ENCODE assay signal across 9 mouse cellular contexts in genomic region chr11:94563821-94564220, GRCm38 (mm10). TPM values are rescaled to one million over a fixed set of nuclear protein-coding genes. Genes with fewer than 3 reads are reported as not detected.
DNase-seq lines count a peak whose midpoint lies in the region; ATAC-seq and TF ChIP-seq lines count a peak whose summit lies in the region.
"Had no signal": no experiment of that assay in that cellular context is flagged by ENCODE, and none has a peak within 500 bp of the region (broad histone marks: within the 10 kb centered on the region; RNA-seq: fewer than 3 reads in every experiment).

No protein-coding gene starts in this region.

- 57% methylated on average over 5 of the region's 5 CpGs for WGBS in kidney, embryonic 16.5 days
- 36% methylated on average over 5 of the region's 5 CpGs for WGBS in hindbrain, postnatal 0 days
- 56% methylated on average over 5 of the region's 5 CpGs for WGBS in midbrain, embryonic 13.5 days

- no peak overlapping the region for H3K4me3 ChIP-seq in kidney, embryonic 16.5 days (ENCODE audit: low read length)
- H3K4me3 ChIP-seq in hindbrain, postnatal 0 days (ENCODE audit: low read length) = no peak overlapping the region
- no peak overlapping the region for H3K4me3 ChIP-seq in midbrain, embryonic 13.5 days (replicated peaks)

- TF ChIP-seq CTCF in hindbrain, postnatal 0 days (IDR thresholded peaks at IDR 0.05; ENCODE audit: low read depth) = no peak

- no peak for DNase-seq in kidney, adult 18-20 months
- DNase-seq in fibroblast of lung, adult 2 months (ENCODE audit: low read depth) = peak; percentile 63
- DNase-seq in hindbrain, postnatal 0 days (ENCODE audit: low spot score) = no peak
- no peak for DNase-seq in cerebellum, postnatal 36 days
- no peak for DNase-seq in embryo, embryonic 10 days (ENCODE audit: low spot score)
- DNase-seq in urinary bladder, adult 18-20 months (ENCODE audit: low spot score in 2 of 2) = no peak
- DNase-seq: cerebellum, adult 11 months had no signal

- peaks cover 14% of the 10 kb centered on the region for H3K4me1 ChIP-seq in kidney, embryonic 16.5 days (ENCODE audit: insufficient read depth, low read length)
- peaks cover 8% of the 10 kb centered on the region for H3K4me1 ChIP-seq in hindbrain, postnatal 0 days (ENCODE audit: insufficient read depth, low read length)
- H3K4me1 ChIP-seq in midbrain, embryonic 13.5 days (replicated peaks) = peaks cover 13% of the 10 kb centered on the region

- peaks cover 10% of the 10 kb centered on the region; the same call in 1 of the 2 replicates for H3K27me3 ChIP-seq in kidney, embryonic 16.5 days (ENCODE audit: insufficient read depth, low read length)
- H3K27me3 ChIP-seq in hindbrain, postnatal 0 days (ENCODE audit: insufficient read depth, low read length) = 0 out of 2 replicates have a peak, but pooled peaks cover 6% of the 10 kb centered on the region
- peaks cover 34% of the 10 kb centered on the region for H3K27me3 ChIP-seq in midbrain, embryonic 13.5 days

- no peaks in the 10 kb centered on the region for H3K9me3 ChIP-seq in kidney, embryonic 16.5 days (ENCODE audit: low read length)
- H3K9me3 ChIP-seq in hindbrain, postnatal 0 days (ENCODE audit: low read length) = no peaks in the 10 kb centered on the region
- H3K9me3 ChIP-seq in midbrain, embryonic 13.5 days = no peaks in the 10 kb centered on the region

- peak overlapping the region; percentile 36 for H3K9ac ChIP-seq in kidney, embryonic 16.5 days (replicated peaks; ENCODE audit: low read length)
- H3K9ac ChIP-seq in hindbrain, postnatal 0 days (replicated peaks; ENCODE audit: low read length) = no peak overlapping the region
- no peak overlapping the region for H3K9ac ChIP-seq in midbrain, embryonic 13.5 days (replicated peaks)

- no peak overlapping the region for H3K27ac ChIP-seq in kidney, embryonic 16.5 days (ENCODE audit: low read length)
- no peak overlapping the region for H3K27ac ChIP-seq in hindbrain, postnatal 0 days
- H3K27ac ChIP-seq in midbrain, embryonic 13.5 days = no peak overlapping the region

- 0 out of 2 replicates have a peak, but pooled peaks have one; percentile 24 for ATAC-seq in kidney, embryonic 16.5 days (ENCODE audit: low FRiP score, low TSS enrichment)
- peak; percentile 59 for ATAC-seq in hindbrain, postnatal 0 days
- ATAC-seq in midbrain, embryonic 13.5 days = peak; percentile 60; the same call in 1 of the 2 replicates

- H3K36me3 ChIP-seq in kidney, embryonic 16.5 days (ENCODE audit: insufficient read depth, low read length) = peaks cover 3% of the 10 kb centered on the region; the same call in 1 of the 2 replicates
- H3K36me3 ChIP-seq in hindbrain, postnatal 0 days (ENCODE audit: insufficient read depth, low read length) = no peaks in the 10 kb centered on the region
- no peaks in the 10 kb centered on the region for H3K36me3 ChIP-seq in midbrain, embryonic 13.5 days

- peak overlapping the region; percentile 45 for H3K4me2 ChIP-seq in kidney, embryonic 16.5 days (replicated peaks; ENCODE audit: low read depth, low read length)
- peak overlapping the region; percentile 45; the same call in 1 of the 2 replicates for H3K4me2 ChIP-seq in hindbrain, postnatal 0 days (ENCODE audit: low read depth, low read length)
- 0 out of 2 replicates have a peak overlapping the region, but pooled peaks have one; percentile 51 for H3K4me2 ChIP-seq in midbrain, embryonic 13.5 days (replicated peaks)

RNA-seq across cellular contexts. Expression of gene Chad, which starts 1.0 kb away (rescaled TPM):
- 0.58 and 0.64 TPM in 2 replicates for polyA plus RNA-seq in kidney, embryonic 16.5 days (2015; fragmentation: Nextera tagmentation; extraction: Ambion mirVana)
- total RNA-seq in hindbrain, postnatal 0 days (2014; rRNA removed) = 0.61 and 1.2 TPM in 2 replicates
- polyA plus RNA-seq in hindbrain, postnatal 0 days (2015; fragmentation: Nextera tagmentation; extraction: Ambion mirVana) = 1.2 and 1.4 TPM in 2 replicates
- polyA plus RNA-seq in midbrain, embryonic 13.5 days (2015; fragmentation: Nextera tagmentation; extraction: Ambion mirVana) = 0.12 TPM in 1 of 2 replicates, not detected in the other

RNA-seq across cellular contexts. Expression of gene Rsad1, which starts 14.8 kb away (rescaled TPM):
- polyA plus RNA-seq in kidney, embryonic 16.5 days (2015; fragmentation: Nextera tagmentation; extraction: Ambion mirVana) = 4.3 and 6.1 TPM in 2 replicates
- total RNA-seq in hindbrain, postnatal 0 days (2014; rRNA removed) = 9.3 and 12.9 TPM in 2 replicates
- 9.2 and 11.3 TPM in 2 replicates for polyA plus RNA-seq in hindbrain, postnatal 0 days (2015; fragmentation: Nextera tagmentation; extraction: Ambion mirVana)
- 4.4 and 5.5 TPM in 2 replicates for polyA plus RNA-seq in midbrain, embryonic 13.5 days (2015; fragmentation: Nextera tagmentation; extraction: Ambion mirVana)

RNA-seq across cellular contexts. Expression of gene Acsf2, which starts 37.9 kb away (rescaled TPM):
- polyA plus RNA-seq in kidney, embryonic 16.5 days (2015; fragmentation: Nextera tagmentation; extraction: Ambion mirVana) = 7.9 and 9.1 TPM in 2 replicates
- total RNA-seq in hindbrain, postnatal 0 days (2014; rRNA removed) = 4.8 and 6.8 TPM in 2 replicates
- polyA plus RNA-seq in hindbrain, postnatal 0 days (2015; fragmentation: Nextera tagmentation; extraction: Ambion mirVana) = 2.6 and 2.8 TPM in 2 replicates
- polyA plus RNA-seq in midbrain, embryonic 13.5 days (2015; fragmentation: Nextera tagmentation; extraction: Ambion mirVana) = 1.7 TPM in 2 replicates

RNA-seq across cellular contexts. Expression of gene Mycbpap, which starts 42.3 kb away (rescaled TPM):
- polyA plus RNA-seq in kidney, embryonic 16.5 days (2015; fragmentation: Nextera tagmentation; extraction: Ambion mirVana) = 4.3 and 5.1 TPM in 2 replicates
- 2.3 and 4.8 TPM in 2 replicates for total RNA-seq in hindbrain, postnatal 0 days (2014; rRNA removed)
- 1.1 and 1.5 TPM in 2 replicates for polyA plus RNA-seq in hindbrain, postnatal 0 days (2015; fragmentation: Nextera tagmentation; extraction: Ambion mirVana)
- polyA plus RNA-seq in midbrain, embryonic 13.5 days (2015; fragmentation: Nextera tagmentation; extraction: Ambion mirVana) = 2.4 and 3.6 TPM in 2 replicates
